8 mouse cellular contexts compared by ENCODE assay signal in genomic region chr17:46152847-46153782, GRCm38 (mm10). TPM values are rescaled to one million over a fixed set of nuclear protein-coding genes. Genes with fewer than 3 reads are reported as not detected.
DNase-seq lines count a peak whose midpoint lies in the region; ATAC-seq and TF ChIP-seq lines count a peak whose summit lies in the region.

Gene Mad2l1bp (minus strand): TSS chr17:46153553.

- H3K27ac ChIP-seq in bone marrow, adult 2 months (ENCODE audit: control insufficient read depth, insufficient read depth, low read depth, low read length, poor library complexity), result peak within 1 kb of the TSS; percentile 86
- H3K27ac ChIP-seq in embryonic facial prominence, embryonic 15.5 days (replicated peaks), result peak within 1 kb of the TSS; percentile 77
- H3K27ac ChIP-seq in kidney, embryonic 14.5 days (ENCODE audit: low read depth, low read length), result peak within 1 kb of the TSS; percentile 31; the same call in 1 of the 2 replicates
- peak within 1 kb of the TSS; percentile 83 for H3K27ac ChIP-seq in limb, embryonic 15.5 days

- H3K9ac ChIP-seq in embryonic facial prominence, embryonic 15.5 days, result peak within 1 kb of the TSS; percentile 50
- peak within 1 kb of the TSS; percentile 71 for H3K9ac ChIP-seq in kidney, embryonic 14.5 days (ENCODE audit: low read depth, low read length)
- peak within 1 kb of the TSS; percentile 57 for H3K9ac ChIP-seq in limb, embryonic 15.5 days

- H3K4me1 ChIP-seq in bone marrow, adult 2 months (ENCODE audit: control insufficient read depth, insufficient read depth, low read length), result peaks cover 2% of the 10 kb centered on the region
- peaks cover 7% of the 10 kb centered on the region for H3K4me1 ChIP-seq in embryonic facial prominence, embryonic 15.5 days
- peaks cover 7% of the 10 kb centered on the region for H3K4me1 ChIP-seq in kidney, embryonic 14.5 days (ENCODE audit: control insufficient read depth, insufficient read depth, low read length)
- H3K4me1 ChIP-seq in limb, embryonic 15.5 days, result peaks cover 6% of the 10 kb centered on the region

- no peaks in the 10 kb centered on the region for H3K27me3 ChIP-seq in embryonic facial prominence, embryonic 15.5 days
- no peaks in the 10 kb centered on the region for H3K27me3 ChIP-seq in kidney, embryonic 14.5 days (ENCODE audit: control insufficient read depth, insufficient read depth, low read length)
- H3K27me3 ChIP-seq in limb, embryonic 15.5 days, result no peaks in the 10 kb centered on the region
- no peaks in the 10 kb centered on the region for H3K27me3 ChIP-seq in splenic B cell, adult 2 months (ENCODE audit: control insufficient read depth, insufficient read depth, low read length, poor library complexity, severe bottlenecking)

- TF ChIP-seq POLR2A in bone marrow, adult 2 months (IDR thresholded peaks at IDR 0.05; ENCODE audit: borderline replicate concordance, control insufficient read depth, low read depth, low read length), result peak; percentile 99

- peak; percentile 97 for DNase-seq in A20 (ENCODE audit: low read depth, low spot score)
- DNase-seq in heart, adult 8-10 months (ENCODE audit: low spot score), result peak; percentile 95
- peak; percentile 64 to 75 for DNase-seq in monocyte, adult 2 months (ENCODE audit: low read depth in 1 of 2, low spot score in 2 of 2)
- DNase-seq in splenic B cell, adult 2 months (ENCODE audit: low read depth, low spot score), result peak; percentile 95

- H3K4me3 ChIP-seq in bone marrow, adult 2 months (replicated peaks; ENCODE audit: control insufficient read depth, low read depth, low read length), result peak within 1 kb of the TSS; percentile 100
- peak within 1 kb of the TSS; percentile 59 for H3K4me3 ChIP-seq in embryonic facial prominence, embryonic 15.5 days (replicated peaks)
- peak within 1 kb of the TSS; percentile 68 for H3K4me3 ChIP-seq in kidney, embryonic 14.5 days (ENCODE audit: low read length)
- peak within 1 kb of the TSS; percentile 65 for H3K4me3 ChIP-seq in limb, embryonic 15.5 days

- peak within 1 kb of the TSS; percentile 76 for H3K4me2 ChIP-seq in embryonic facial prominence, embryonic 15.5 days (replicated peaks)
- peak within 1 kb of the TSS; percentile 75 for H3K4me2 ChIP-seq in kidney, embryonic 14.5 days (replicated peaks; ENCODE audit: low read depth, low read length)
- peak within 1 kb of the TSS; percentile 77 for H3K4me2 ChIP-seq in limb, embryonic 15.5 days

- TF ChIP-seq CTCF in bone marrow, adult 2 months (IDR thresholded peaks at IDR 0.05; ENCODE audit: control insufficient read depth, insufficient read depth, low read length), result peak; percentile 3; the same call in 1 of the 2 replicates

- 2% methylated on average over 33 of the region's 33 CpGs for WGBS in bone marrow, adult 2 months
- WGBS in embryonic facial prominence, embryonic 15.5 days, result 4% methylated on average over 33 of the region's 33 CpGs
- WGBS in kidney, embryonic 14.5 days, result 5% methylated on average over 33 of the region's 33 CpGs
- 4% methylated on average over 33 of the region's 33 CpGs for WGBS in limb, embryonic 15.5 days

- H3K36me3 ChIP-seq in embryonic facial prominence, embryonic 15.5 days, result peaks cover 17% of the 10 kb centered on the region
- H3K36me3 ChIP-seq in kidney, embryonic 14.5 days (ENCODE audit: control insufficient read depth, insufficient read depth, low read length), result peaks cover 12% of the 10 kb centered on the region
- peaks cover 16% of the 10 kb centered on the region for H3K36me3 ChIP-seq in limb, embryonic 15.5 days
- H3K36me3 ChIP-seq in splenic B cell, adult 2 months (ENCODE audit: control insufficient read depth, insufficient read depth, low read length, poor library complexity, severe bottlenecking), result peaks cover 4% of the 10 kb centered on the region; the same call in 1 of the 2 replicates

- peak; percentile 87 for ATAC-seq in embryonic facial prominence, embryonic 15.5 days (ENCODE audit: insufficient number of reproducible peaks, low FRiP score, low TSS enrichment, low read depth)
- peak; percentile 93 for ATAC-seq in kidney, embryonic 14.5 days (ENCODE audit: low FRiP score, low TSS enrichment)
- ATAC-seq in limb, embryonic 15.5 days (ENCODE audit: insufficient number of reproducible peaks, low FRiP score, low TSS enrichment, low read depth), result peak; percentile 80

- no peaks in the 10 kb centered on the region for H3K9me3 ChIP-seq in embryonic facial prominence, embryonic 15.5 days (replicated peaks)
- H3K9me3 ChIP-seq in kidney, embryonic 14.5 days (ENCODE audit: control insufficient read depth, low read length), result no peaks in the 10 kb centered on the region
- no peaks in the 10 kb centered on the region for H3K9me3 ChIP-seq in limb, embryonic 15.5 days

RNA-seq across cellular contexts. Expression of gene Mad2l1bp, which starts in this region (rescaled TPM):
- polyA plus RNA-seq in bone marrow, adult 2 months (2011; ENCODE audit: insufficient read depth, insufficient read length, low replicate concordance, missing spikeins), result 25.9 and 32.7 TPM in 2 replicates
- 31.8 and 35.1 TPM in 2 replicates for polyA plus RNA-seq in embryonic facial prominence, embryonic 15.5 days (2015; fragmentation: Nextera tagmentation; extraction: Ambion mirVana)
- total RNA-seq in heart, adult 8-10 months (2022), result 10 to 100 TPM; 19.2 to 27.4 (median 21.6) TPM
- 34.2 and 34.6 TPM in 2 replicates for polyA plus RNA-seq in kidney, embryonic 14.5 days (2014; fragmentation: Nextera tagmentation; extraction: Ambion mirVana)
- polyA plus RNA-seq in limb, embryonic 15.5 days (2015; fragmentation: Nextera tagmentation; extraction: Ambion mirVana), result 35.1 and 36.4 TPM in 2 replicates

Comparison
In these comparisons a context has a peak if more than half of its experiments do, and no peak if none do; other contexts are left out.
1. Peak in every context shown above with its lines: DNase-seq, ATAC-seq, H3K4me3 ChIP-seq and H3K27ac ChIP-seq.
2. H3K27ac ChIP-seq: peak in every context shown above with its lines; median percentile 86 in bone marrow, adult 2 months; 83 in limb, embryonic 15.5 days; 77 in embryonic facial prominence, embryonic 15.5 days; 31 in kidney, embryonic 14.5 days.